Mouse (Mus musculus) hindbrain, postnatal 0 days (tissue): ENCODE measurements around the gene Dapk1. TPM values are rescaled to one million over a fixed set of nuclear protein-coding genes. Genes with fewer than 3 reads are reported as not detected.
A peak's percentile ranks its signal among the peaks of the same experiment; 100 is the strongest.

Source experiments
- ATAC-seq: fragments of 200-750 bp; cut with Nextera tagmentation; 2 replicates; pipeline ENCODE4 v1.8.0; 2017; ENCODE audit warnings: mild to moderate bottlenecking, moderate TSS enrichment, moderate library complexity
- DNase-seq: peaks from one replicate; pipeline ENCODE4 v3.0.0-alpha.2; 2015; ENCODE audit warnings: low spot score
- H3K27ac ChIP-seq: fragments of 300-500 bp; sonication (generic); 2 replicates; pipeline ENCODE4 v1.5.1; 2014; ENCODE audit warnings: mild to moderate bottlenecking
- H3K27me3 ChIP-seq: fragments of 300-500 bp; sonication (generic); 2 replicates; pipeline ENCODE4 v1.6.1; 2014; ENCODE audit warnings: low read length, mixed read lengths; ENCODE audit not compliant: insufficient read depth
- H3K36me3 ChIP-seq: fragments of 300-500 bp; sonication (generic); 2 replicates; pipeline ENCODE4 v1.6.1; 2014; ENCODE audit warnings: low read length, mixed read lengths; ENCODE audit not compliant: insufficient read depth
- H3K4me1 ChIP-seq: fragments of 300-500 bp; sonication (generic); 2 replicates; pipeline ENCODE4 v1.6.1; 2014; ENCODE audit warnings: antibody characterized with exemption, low read length, mixed read lengths; ENCODE audit not compliant: insufficient read depth
- H3K4me2 ChIP-seq: fragments of 300-500 bp; sonication (generic); 2 replicates; pipeline ENCODE4 v1.6.1; 2014; ENCODE audit warnings: low read depth, mild to moderate bottlenecking, low read length, moderate library complexity, mixed read lengths
- H3K4me3 ChIP-seq: fragments of 300-500 bp; sonication (generic); 2 replicates; pipeline ENCODE4 v1.5.1; 2014; ENCODE audit warnings: low read length
- H3K9ac ChIP-seq: fragments of 300-500 bp; sonication (generic); replicated peaks from 2 replicates; pipeline ENCODE4 v1.6.1; 2014; ENCODE audit warnings: mild to moderate bottlenecking, low read length, moderate library complexity, mixed read lengths
- H3K9me3 ChIP-seq: fragments of 300-500 bp; sonication (generic); 2 replicates; pipeline ENCODE4 v1.6.1; 2016; ENCODE audit warnings: low read length, mixed read lengths
- CTCF ChIP-seq: IDR thresholded peaks from 2 replicates; pipeline ENCODE4 v1.5.1; 2016; ENCODE audit warnings: antibody characterized with exemption, control low read depth, low read depth
- WGBS: fragments of 180-500 bp; shearing (Covaris S2); extraction: QIAGEN DNeasy Blood & Tissue Kit; methylation state at CpG from one replicate; pipeline ENCODE4 v1.1.7; 2014; 5-methylcytosine and 5-hydroxymethylcytosine counted together
- polyA plus RNA-seq: library from polyadenylated mRNA; unstranded; fragments of >200 nt; fragmentation: Nextera tagmentation; extraction: Ambion mirVana; gene quantifications from 2 replicates; pipeline ENCODE4 v1.2.1, GENCODE M21; 2015
- total RNA-seq: library from RNA; depleted of rRNA; stranded (reverse); fragments of >200 nt; gene quantifications from 2 replicates; pipeline ENCODE4 v1.2.3, GENCODE M21; 2014

The Dapk1 gene
- total and polyA plus RNA-seq, 2 experiments from 2014 or later, result 25.7 to 63.1 TPM

DNA sequence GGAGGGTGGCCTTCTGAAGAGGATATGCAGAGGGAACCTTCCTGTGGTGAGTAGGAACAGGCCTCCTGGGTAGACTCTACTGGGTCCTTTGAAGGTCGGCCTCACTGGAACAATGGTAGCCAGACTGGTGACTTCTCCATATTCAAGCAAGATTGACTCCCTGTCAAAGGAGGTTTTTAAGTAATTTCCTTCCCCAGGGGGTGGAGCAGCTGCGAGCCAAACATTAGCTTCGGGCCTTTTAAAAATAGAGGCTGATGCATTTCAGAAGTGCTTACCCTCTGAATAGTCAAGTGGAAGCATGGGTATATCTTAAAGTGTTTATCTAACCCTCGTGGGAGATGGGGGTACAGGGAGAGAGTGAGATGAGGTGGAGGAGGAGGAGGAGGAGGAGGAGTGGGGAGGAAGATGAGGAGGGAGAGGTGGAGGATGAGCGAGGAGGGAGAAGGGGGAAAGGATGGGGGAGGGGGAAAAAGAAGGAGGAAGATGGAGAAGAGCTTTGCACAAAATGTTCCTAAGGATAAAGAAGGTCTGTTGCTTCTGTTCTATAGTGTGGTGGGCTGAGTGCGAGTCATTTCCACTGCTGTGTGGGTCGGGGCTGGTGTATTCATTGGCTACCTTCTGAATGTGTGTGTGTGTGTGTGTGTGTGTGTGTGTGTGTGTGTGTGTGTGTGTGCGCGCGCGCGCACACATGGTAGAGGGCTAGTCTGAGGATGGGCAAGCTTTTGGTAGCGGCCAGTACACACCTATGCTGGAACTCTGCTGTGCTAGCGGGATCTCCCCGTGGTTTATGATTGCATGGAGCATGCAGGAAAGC, 26.3 kb downstream of the Dapk1 start:
- 28% methylated on average over 14 of the region's 15 CpGs for WGBS
- DNase-seq (no peak), ATAC-seq (peak; percentile 58; the same call in 1 of the 2 replicates)
- Histone ChIP-seq H3K9me3 (no peaks in the 10 kb centered on the region), H3K27ac (no peak overlapping the region), H3K9ac (no peak overlapping the region), H3K4me1 (no peaks in the 10 kb centered on the region), H3K4me3 (no peak overlapping the region), H3K27me3 (no peaks in the 10 kb centered on the region), H3K36me3 (no peaks in the 10 kb centered on the region), H3K4me2 (no peak overlapping the region)
- TF ChIP-seq CTCF, result no peak

DNA sequence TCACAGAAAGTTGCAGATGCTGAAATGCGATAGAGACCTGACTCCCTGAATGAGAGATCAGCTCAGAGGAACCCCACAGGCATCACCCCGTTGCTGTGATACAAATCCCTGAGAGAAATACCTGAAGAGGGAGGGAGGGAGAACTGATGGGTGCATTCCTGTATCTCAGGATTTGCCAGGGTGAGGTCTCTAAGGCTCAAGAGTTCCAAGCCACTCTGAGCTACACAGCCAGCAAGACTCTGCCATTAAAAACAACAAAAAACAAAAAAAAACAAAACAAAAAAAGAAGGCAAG, 26.9 kb downstream of the Dapk1 start:
- H3K4me3 ChIP-seq, result no peak overlapping the region
- no peaks in the 10 kb centered on the region for H3K9me3 ChIP-seq
- WGBS, result 18% methylated on average over 2 of the region's 2 CpGs
- no peaks in the 10 kb centered on the region for H3K4me1 ChIP-seq
- no peak overlapping the region for H3K27ac ChIP-seq
- ATAC-seq (no peak), DNase-seq (no peak)
- no peaks in the 10 kb centered on the region for H3K27me3 ChIP-seq
- no peak overlapping the region for H3K4me2 ChIP-seq
- no peaks in the 10 kb centered on the region for H3K36me3 ChIP-seq
- no peak for TF ChIP-seq CTCF
- no peak overlapping the region for H3K9ac ChIP-seq

DNA sequence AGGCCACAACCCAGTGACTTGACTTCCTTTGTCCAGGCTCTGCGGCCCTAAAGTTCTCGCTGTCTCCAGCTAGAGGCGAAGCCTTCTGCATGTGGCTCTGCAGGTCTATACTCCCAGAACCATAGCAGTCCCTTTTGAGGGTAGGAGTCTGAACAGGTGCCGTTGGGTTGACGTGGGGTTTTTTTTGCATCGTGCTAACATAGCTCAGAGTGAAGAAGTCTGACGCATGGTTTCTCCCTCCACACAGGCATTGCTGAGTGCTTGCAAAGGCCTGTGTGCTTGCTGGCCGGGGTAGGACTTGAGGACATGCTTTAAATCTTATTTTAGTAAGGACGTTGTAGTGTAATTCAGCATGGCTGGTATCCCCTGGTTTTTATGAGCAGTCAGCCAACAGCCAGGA, 27.7 kb downstream of the Dapk1 start:
- WGBS, result 89% methylated on average over 9 of the region's 9 CpGs
- H3K9ac ChIP-seq, result no peak overlapping the region
- H3K4me2 ChIP-seq, result no peak overlapping the region
- H3K36me3 ChIP-seq, result no peaks in the 10 kb centered on the region
- H3K27ac ChIP-seq, result no peak overlapping the region
- TF ChIP-seq CTCF, result no peak
- ATAC-seq, result no peak
- no peak for DNase-seq
- H3K27me3 ChIP-seq, result no peaks in the 10 kb centered on the region
- no peaks in the 10 kb centered on the region for H3K9me3 ChIP-seq
- H3K4me3 ChIP-seq, result no peak overlapping the region
- H3K4me1 ChIP-seq, result no peaks in the 10 kb centered on the region

DNA sequence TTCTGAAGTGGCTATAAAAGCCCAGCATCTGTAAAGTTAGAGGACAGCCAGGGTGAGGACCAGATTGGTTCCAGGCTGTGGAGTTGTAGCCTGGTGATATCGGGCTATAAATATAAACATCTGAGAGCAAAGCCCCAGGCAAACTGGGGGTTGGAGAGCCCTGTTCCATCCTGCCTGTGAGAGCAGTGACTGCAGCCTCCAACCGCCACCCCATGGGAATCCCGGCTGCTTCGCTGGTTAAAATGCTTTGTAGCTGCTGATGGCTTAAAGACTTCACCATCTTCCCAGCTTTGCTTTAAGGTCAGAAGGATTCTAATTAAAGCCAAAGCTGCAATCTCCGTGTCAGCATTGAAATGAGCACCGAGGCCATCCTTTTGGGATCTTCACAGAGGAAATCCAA, 32.2 kb downstream of the Dapk1 start:
- ATAC-seq (0 out of 2 replicates have a peak, but pooled peaks have one; percentile 19), DNase-seq (no peak)
- H3K27ac ChIP-seq, result no peak overlapping the region
- no peak overlapping the region for H3K4me3 ChIP-seq
- no peaks in the 10 kb centered on the region for H3K4me1 ChIP-seq
- H3K9me3 ChIP-seq, result no peaks in the 10 kb centered on the region
- H3K4me2 ChIP-seq, result no peak overlapping the region
- H3K36me3 ChIP-seq, result no peaks in the 10 kb centered on the region
- TF ChIP-seq CTCF, result no peak
- no peaks in the 10 kb centered on the region for H3K27me3 ChIP-seq
- H3K9ac ChIP-seq, result no peak overlapping the region
- WGBS, result 39% methylated on average over 6 of the region's 6 CpGs

DNA sequence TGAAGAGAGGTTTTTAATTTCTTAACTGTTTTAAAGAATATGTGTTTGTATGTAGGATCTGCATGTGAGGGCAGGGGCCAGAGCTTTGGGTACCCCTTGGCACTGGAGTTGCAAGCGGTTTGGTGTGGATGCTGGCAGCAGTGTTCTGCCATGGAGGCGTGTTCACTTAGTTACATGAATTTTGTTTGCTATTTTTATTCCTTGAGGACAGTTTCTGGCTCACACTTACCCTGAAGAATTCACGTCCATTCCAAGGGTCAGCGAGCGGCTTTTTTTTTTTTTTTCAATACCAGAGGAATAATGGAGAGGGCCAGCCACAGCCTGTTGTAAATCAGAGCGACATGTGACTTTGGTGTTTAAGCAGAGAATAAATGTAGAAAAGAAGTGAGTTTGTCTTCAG, 33.9 kb downstream of the Dapk1 start:
- Histone ChIP-seq H3K36me3 (no peaks in the 10 kb centered on the region), H3K4me3 (no peak overlapping the region), H3K4me2 (no peak overlapping the region), H3K9me3 (no peaks in the 10 kb centered on the region), H3K27ac (no peak overlapping the region), H3K9ac (no peak overlapping the region), H3K4me1 (no peaks in the 10 kb centered on the region), H3K27me3 (no peaks in the 10 kb centered on the region)
- TF ChIP-seq CTCF, result no peak
- DNase-seq, result no peak
- 69% methylated on average over 6 of the region's 6 CpGs for WGBS
- ATAC-seq, result no peak

DNA sequence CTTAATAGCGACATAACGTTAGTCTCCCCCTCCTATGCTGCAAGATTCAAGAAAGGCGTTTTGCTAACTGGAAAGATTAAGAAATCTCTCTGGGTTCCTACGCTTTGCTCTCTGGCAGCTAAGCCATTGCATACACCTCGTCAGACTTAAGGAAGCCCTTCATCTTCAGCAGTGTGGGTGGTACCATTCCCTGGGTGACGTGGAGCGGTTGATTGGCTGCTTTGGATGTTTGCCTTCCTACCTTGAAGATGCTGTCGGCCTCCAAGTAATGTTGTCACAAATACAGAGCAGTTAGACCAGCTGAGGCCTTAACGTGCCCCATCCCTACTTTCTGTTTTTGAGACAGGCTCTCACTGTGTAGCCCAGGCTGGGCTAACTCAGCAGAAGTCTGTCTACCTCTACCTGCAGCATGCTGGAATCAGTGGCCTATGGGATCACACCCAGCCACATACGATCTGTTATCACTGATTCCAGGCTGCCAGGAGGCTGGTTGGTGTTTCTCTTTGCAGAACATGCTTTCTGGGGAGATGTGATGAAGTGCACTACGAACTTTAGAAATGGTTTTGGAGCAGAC, 37.8 kb downstream of the Dapk1 start:
- Histone ChIP-seq H3K9me3 (no peaks in the 10 kb centered on the region), H3K36me3 (no peaks in the 10 kb centered on the region), H3K9ac (no peak overlapping the region), H3K27me3 (no peaks in the 10 kb centered on the region), H3K4me2 (no peak overlapping the region), H3K4me3 (no peak overlapping the region), H3K27ac (no peak overlapping the region), H3K4me1 (no peaks in the 10 kb centered on the region)
- DNase-seq (no peak), ATAC-seq (no peak)
- 75% methylated on average over 11 of the region's 11 CpGs for whole genome bisulfite sequencing
- TF ChIP-seq CTCF, result no peak

DNA sequence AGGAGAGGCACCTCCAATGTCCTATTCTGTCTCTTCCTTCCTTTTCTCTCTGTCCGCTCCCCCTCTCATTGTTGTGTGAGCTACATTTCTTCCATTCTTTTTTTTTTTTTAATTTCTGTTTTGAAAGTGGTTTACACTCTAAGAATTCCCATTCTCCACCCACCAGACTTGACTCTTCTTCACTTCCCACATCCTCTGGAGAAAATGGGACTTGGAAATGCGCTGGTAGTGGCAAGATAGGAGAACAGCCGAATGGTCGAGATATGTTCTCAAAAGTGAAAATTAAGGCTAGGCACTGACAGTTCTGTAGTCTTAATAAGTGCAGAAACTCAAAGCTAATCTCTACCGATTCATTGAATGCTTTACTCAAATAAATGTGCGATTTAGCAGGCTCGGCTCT, 38.7 kb downstream of the Dapk1 start:
- Histone ChIP-seq H3K27me3 (no peaks in the 10 kb centered on the region), H3K27ac (no peak overlapping the region), H3K4me1 (no peaks in the 10 kb centered on the region), H3K4me2 (no peak overlapping the region), H3K9ac (no peak overlapping the region), H3K4me3 (no peak overlapping the region), H3K36me3 (no peaks in the 10 kb centered on the region), H3K9me3 (no peaks in the 10 kb centered on the region)
- DNase-seq, result no peak
- TF ChIP-seq CTCF, result no peak
- ATAC-seq, result no peak
- WGBS, result 90% methylated on average over 7 of the region's 7 CpGs
